Mouse (Mus musculus) urinary bladder, adult 2 months (tissue): ENCODE results near the gene Snx6. TPM values are rescaled to one million over a fixed set of nuclear protein-coding genes. Genes with fewer than 3 reads are reported as not detected.
A peak's percentile ranks its signal among the peaks of the same experiment; 100 is the strongest.
"Not testable (repeated sequence)": the region's sequence is repeated elsewhere in the genome, so short reads cannot be mapped to it uniquely, and the experiment has no call there.

ENCODE experiments used
- DNase-seq: peaks from one replicate; pipeline ENCODE4 v3.0.0; 2022; ENCODE audit warnings: low spot score
- polyA plus RNA-seq: library from polyadenylated mRNA; depleted of rRNA; stranded (reverse); fragments of >200 nt; gene quantifications from 2 replicates; pipeline ENCODE4 v1.2.3, GENCODE M21; 2012; rRNA removed

Snx6 gene
- 60.7 and 68.1 TPM in 2 replicates for polyA plus RNA-seq

- peak; percentile 75 for DNase-seq
These were observed at the start of gene Snx6 for GRCm38 (mm10) chr12:54795153-54795998. TSS of gene Snx6 (minus strand) at chr12:54795703.

- DNase-seq: no peak
These were observed 48.9 kb upstream of the Snx6 start for GRCm38 (mm10) chr12:54844415-54844814.

DNA sequence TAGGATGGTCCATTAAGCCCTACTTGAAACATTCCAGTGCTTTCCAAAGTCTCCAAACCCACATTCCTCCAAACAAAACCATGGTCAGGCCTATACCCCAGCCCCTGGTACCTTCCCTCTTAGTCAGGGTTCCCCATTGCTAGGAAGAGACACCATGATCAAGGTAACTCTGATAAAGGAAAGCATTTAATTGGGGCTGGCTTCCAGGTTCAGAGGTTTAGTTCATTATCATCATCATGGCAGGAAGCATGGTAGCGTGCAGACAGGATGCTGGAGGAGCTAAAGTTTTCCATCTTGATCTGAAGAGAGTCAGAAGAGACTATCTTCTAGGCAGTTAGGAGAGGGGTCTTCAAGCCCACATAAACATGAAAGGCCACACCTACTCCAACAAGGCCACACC lies 46.1 kb upstream of the Snx6 start:
- no peak for DNase-seq

GRCm38 (mm10) chr12:54839815-54840214 lies 44.3 kb upstream of the Snx6 start:
- DNase-seq: no peak

DNA sequence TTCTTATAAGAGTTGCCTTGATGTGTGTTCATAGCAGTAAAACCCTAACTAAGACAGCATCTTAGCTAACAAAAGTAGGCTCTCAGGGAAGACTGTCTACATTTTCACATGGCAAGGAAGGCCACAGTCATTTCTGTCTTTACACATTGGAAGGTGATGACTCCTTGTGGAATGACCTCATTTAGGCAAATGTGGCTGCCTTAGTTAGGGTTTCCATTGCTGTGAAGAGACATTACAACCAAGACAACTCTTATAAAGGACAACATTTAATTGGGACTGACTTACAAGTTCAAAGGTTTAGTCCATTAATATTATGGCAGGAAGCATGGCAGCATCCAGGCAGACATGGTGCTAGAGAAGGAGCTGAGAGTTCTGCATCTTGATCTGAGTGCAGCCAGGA lies 43.4 kb upstream of the Snx6 start:
- no peak for DNase-seq

DNA sequence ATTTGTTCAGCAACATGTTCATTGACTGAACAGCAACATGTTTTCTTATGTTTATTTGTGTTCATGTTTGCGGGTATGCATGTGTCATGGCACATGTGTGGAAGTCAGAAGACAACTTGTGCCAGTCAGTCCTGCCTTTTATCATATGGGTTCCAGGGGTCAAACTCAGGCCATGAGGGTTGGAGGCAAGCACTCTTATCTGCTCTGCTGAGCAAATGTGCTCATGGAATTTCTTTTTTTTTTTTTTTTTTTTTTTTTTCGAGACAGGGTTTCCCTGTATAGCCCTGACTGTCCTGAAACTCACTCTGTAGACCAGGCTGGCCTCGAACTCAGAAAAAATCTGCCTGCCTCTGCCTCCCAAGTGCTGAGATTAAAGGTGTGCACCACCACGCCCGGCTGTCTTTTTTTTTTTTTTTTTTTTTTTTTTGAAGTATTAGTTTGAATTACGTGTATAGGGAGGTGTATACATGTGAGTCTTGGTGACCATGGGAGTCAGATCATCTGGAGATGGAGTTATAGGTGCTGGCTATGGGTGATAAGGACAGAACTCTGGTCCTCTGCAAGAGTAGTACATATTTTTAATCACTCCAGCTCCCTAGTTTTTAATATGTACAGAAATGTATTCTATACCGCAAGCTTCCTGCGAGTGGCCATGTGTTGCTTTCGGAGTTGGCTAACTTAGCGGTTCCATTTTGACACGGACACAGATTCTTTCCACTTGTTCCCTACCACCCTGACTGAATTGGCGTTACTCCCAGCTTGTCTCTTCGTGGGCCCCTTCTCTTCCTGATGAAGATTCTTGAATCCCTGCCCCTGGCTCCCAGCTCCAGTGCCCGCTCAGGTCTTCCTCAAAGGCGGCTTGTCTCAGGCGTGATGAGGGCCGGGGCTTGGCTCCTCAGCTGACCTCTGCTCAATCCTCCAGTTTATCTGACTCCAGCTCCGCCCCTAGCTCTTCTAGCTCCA lies 40.4 kb upstream of the Snx6 start:
- no peak for DNase-seq

DNA sequence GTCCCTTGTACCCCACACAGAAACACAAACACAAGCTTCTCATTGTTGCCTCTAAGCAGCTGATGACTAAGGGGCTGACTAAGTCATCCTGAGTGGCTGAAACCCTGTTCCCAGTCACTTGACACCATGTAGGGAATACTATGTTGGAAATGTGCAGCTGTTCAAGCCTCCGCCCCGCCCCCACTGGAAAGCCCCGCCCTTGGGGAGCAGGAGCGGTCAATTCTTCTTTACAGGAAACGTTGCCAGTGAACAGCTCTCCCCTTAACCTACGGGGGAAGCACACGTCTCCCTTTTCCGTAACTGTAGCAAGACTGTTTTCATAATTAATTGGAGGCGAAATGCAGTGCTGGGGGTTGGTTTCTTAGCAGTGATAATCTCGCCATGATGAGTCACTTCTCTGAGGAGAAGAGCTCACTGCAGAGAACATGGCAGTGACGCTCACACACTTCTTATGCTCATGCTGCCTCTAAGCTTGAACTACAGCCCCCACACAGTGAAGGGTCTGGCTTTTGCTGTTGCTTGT lies 39.5 kb upstream of the Snx6 start:
- DNase-seq: peak; percentile 47

DNA sequence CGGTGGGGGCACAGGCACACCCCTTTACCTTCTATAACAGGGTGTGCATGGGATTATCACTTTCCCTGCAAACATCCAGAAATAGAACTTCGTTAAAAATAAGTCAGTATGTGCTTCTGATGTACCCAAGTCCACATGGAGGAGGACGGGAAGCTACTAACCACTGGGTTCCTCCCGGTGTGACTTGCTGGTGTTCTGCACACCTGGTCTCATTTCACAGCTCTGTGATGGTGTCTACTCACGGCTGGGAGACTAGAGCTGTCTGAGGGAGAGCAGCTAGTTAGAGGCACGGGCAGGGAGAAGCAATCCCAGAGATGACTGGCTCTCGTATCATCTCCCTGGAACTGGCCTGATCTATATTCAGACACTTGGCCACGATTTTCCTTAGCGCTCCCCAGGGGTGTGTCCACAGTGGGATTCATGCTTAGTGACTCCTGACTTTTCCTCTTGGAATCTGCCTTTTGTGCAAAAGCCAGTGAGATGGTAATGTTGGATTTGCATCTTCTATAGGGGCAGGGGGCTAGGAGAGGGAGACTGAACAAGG lies 38.4 kb upstream of the Snx6 start:
- no peak for DNase-seq

- not testable (repeated sequence) for DNase-seq
These were observed 36.4 kb upstream of the Snx6 start for GRCm38 (mm10) chr12:54831927-54832326.

DNA sequence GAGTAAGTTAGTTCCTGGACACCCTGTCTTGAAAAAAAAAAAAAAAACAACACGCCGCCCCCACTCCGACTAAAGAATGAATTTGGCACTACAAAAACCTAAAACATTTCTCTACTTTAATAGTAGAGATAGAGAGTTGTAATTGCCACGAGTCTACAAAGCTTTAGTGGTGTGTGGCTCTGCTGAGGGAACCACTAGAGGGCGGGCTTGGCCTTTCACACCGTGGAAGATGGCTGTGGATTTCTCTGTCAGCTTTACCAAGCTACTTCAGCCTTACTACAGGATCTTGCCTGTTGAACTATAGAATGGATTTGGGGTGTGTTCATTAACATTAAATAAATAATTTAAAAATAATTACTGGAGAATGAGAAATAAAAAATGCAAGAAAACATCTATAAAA lies 35.1 kb upstream of the Snx6 start:
- DNase-seq: peak; percentile 49

- DNase-seq: no peak
These were observed 34.4 kb upstream of the Snx6 start for GRCm38 (mm10) chr12:54829876-54830275.

GRCm38 (mm10) chr12:54828043-54828442 lies 32.5 kb upstream of the Snx6 start:
- no peak for DNase-seq

- no peak for DNase-seq
These were observed 29.7 kb upstream of the Snx6 start for GRCm38 (mm10) chr12:54825202-54825601.

- no peak for DNase-seq
These were observed 27.4 kb upstream of the Snx6 start for GRCm38 (mm10) chr12:54822836-54823426.

- no peak for DNase-seq
These were observed 25.2 kb upstream of the Snx6 start for GRCm38 (mm10) chr12:54820684-54821161.

DNA sequence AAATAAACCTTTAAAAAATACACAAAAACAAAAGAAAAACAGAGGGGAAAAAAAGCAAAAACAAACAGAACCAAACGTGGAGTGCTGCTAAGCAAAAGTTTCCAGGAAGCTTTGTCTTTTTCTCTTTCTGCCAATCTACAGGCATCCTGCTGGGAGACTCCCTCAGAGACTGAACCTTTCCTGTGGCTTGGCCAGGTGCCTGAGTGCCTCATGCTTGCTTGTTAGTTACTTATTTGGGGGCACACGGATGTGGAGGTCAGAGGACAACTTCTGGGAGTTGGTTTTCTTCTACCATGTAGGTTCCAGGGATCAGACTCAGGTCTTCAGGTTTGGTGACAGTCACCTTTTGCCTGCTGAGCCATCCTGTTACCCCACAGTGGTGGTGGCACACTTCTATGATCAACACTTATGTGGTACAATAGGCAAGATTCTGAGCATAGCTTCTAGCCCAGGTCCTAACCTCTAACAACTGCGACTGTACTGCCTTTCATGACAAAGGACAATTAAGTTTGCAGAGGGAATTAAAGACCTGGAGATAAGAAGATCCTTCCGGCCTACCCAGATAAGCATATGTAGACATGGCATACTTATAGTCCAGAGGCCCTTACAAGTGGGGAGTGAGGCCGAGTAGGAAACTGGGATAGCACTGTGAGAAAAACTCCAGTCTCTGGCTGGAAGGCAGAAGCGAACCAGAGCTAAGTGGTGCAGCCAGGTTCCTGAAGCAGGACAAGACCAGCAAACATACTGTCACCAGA lies 23.9 kb upstream of the Snx6 start:
- DNase-seq: no peak

DNA sequence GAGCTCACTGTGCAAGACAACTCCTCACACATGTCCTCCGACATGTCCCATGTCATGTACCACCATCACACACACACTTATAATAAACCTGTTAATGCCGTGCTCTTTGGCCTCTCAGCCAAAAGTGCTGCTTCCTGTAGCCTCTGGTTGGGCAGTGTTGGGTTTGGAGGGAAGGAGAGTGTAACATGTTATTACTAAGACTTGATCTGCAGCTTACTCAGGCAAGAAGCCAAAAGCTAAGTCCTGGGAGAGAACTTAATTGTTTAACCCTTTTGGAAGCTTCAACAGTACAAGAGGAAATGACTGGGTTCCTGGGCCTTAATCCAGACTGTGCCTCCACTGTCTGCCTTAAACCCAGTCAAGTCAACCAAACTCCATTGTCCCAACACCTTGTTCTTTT lies 14.6 kb upstream of the Snx6 start:
- DNase-seq: no peak

DNA sequence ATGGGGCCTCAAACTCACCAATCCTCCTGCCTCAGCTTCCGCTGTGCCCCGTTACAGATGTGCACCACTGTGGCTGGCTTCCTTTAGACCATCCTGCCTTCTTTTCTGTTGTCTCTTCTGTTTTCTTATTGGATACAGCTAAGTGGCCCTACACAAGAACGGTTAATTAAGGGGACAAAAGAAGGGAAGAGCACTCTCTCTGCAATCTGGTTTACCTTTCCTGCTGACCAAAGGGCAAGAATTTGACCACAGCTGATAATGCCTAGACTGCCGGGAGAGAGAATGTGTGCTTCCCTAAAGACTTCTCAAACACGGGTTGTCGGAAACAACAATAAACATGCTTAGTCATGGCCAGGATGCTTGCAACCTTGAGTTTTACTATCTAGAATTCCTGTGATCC lies 12.0 kb upstream of the Snx6 start:
- no peak for DNase-seq

GRCm38 (mm10) chr12:54806131-54806530 lies 10.6 kb upstream of the Snx6 start:
- DNase-seq: no peak

- DNase-seq: no peak
These were observed 9.9 kb upstream of the Snx6 start for GRCm38 (mm10) chr12:54805254-54806002.
